Mouse (Mus musculus): ENCODE results near the gene Ankrd11. TPM values are rescaled to one million over a fixed set of nuclear protein-coding genes. Genes with fewer than 3 reads are reported as not detected.

Ankrd11 gene
- polyA plus RNA-seq, 1 experiment from 2014 or later: 55.5 TPM

DNA sequence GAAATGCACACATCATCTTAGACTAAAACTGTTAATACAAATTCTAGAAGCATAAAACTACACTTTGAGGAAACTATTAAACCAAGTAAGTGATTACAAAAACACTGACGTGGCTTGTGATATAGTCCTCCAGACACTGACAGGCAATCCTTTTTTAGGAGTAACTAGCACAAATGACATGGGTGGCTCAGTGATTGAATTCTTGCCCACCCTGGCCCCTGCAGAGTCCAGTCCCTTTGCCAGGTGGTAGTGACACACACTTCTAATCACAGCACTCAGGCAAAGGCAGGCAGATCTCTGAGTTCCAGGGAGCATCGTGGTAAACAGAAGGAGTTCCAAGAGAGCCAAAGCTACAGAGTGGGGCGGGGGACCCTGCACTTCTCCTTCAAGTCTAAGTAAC lies 36.7 kb downstream of the Ankrd11 start:
- ATAC-seq (ENCODE audit: low FRiP score, low TSS enrichment): no peak
- H3K27me3 ChIP-seq (ENCODE audit: control insufficient read depth, insufficient read depth, low read length): no peaks in the 10 kb centered on the region
- H3K36me3 ChIP-seq (ENCODE audit: control insufficient read depth, insufficient read depth, low read length): no peaks in the 10 kb centered on the region
- no peak overlapping the region for H3K4me2 ChIP-seq (replicated peaks; ENCODE audit: low read depth, low read length)
- peaks cover 29% of the 10 kb centered on the region for H3K4me1 ChIP-seq (ENCODE audit: control insufficient read depth, insufficient read depth, low read length)
- H3K27ac ChIP-seq (ENCODE audit: low read depth, low read length): no peak overlapping the region
- H3K4me3 ChIP-seq (ENCODE audit: low read length): no peak overlapping the region
- WGBS: 61% methylated on average over 3 of the region's 3 CpGs
- H3K9me3 ChIP-seq (ENCODE audit: control insufficient read depth, low read length): no peaks in the 10 kb centered on the region
- H3K9ac ChIP-seq (ENCODE audit: low read depth, low read length): no peak overlapping the region

DNA sequence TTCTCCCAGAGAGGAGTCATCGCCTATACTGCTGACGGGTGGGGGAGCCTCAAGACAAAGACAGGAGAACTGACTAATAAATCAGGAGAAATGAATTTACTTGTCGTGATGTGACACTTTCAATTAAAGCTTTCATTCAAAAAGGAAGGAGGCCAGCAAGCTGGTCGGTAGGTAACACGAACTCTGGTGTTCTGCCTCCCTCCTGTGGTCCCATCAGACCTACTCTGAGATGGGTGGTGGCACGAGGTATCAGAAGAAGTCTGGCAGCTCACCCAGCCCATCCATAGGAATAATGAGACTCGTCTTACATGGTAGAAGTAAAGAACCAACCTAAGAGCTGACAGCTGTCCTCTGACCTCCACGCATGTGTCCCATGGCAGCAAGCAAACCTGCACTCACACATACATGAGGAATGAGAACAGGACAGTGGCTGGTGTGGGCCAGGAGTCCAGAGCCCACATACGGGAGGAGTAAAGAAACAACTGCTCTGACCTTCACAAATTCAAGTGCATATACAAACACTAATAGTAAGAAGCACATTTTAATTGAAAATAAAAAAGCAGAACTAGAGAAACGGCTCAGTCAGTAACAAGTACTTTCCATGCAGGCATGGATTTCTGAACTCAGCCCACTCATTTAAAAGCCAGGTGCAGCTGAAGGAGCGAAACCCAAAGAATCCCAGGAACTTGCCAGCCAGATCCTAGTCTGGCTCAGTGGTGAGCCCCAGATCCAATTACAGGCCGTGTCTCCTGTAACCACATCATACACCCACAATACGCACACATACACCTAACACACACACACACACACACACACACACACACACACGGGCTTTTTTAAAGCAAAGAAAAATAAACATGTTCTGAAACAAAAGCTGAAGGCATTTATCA lies 37.8 kb downstream of the Ankrd11 start:
- H3K4me3 ChIP-seq (ENCODE audit: low read length): no peak overlapping the region
- ATAC-seq (ENCODE audit: low FRiP score, low TSS enrichment): peak; percentile 52; the same call in 1 of the 2 replicates
- no peak overlapping the region for H3K4me2 ChIP-seq (replicated peaks; ENCODE audit: low read depth, low read length)
- no peak overlapping the region for H3K9ac ChIP-seq (ENCODE audit: low read depth, low read length)
- no peaks in the 10 kb centered on the region for H3K36me3 ChIP-seq (ENCODE audit: control insufficient read depth, insufficient read depth, low read length)
- H3K27me3 ChIP-seq (ENCODE audit: control insufficient read depth, insufficient read depth, low read length): no peaks in the 10 kb centered on the region
- H3K9me3 ChIP-seq (ENCODE audit: control insufficient read depth, low read length): no peaks in the 10 kb centered on the region
- H3K27ac ChIP-seq (ENCODE audit: low read depth, low read length): no peak overlapping the region
- peaks cover 29% of the 10 kb centered on the region for H3K4me1 ChIP-seq (ENCODE audit: control insufficient read depth, insufficient read depth, low read length)
- WGBS: 43% methylated on average over 14 of the region's 14 CpGs

DNA sequence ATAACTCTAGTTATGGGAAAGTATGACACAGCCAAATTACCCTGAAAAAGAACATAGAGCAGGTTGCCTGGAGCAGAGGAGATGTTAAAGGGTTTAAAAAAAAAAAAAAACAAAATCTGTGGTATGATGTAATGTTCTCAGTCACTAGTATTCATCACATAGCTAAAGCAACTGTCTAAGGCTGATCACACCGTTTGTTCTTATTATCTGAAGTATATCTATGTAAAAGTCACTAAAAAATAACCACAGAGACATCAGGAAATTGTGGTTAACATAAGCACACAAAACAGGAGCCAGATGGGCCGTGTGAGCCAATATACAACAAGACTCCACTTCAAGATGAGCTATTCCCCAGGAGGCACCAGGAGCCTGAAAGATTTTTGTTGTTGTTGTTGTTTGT lies 41.8 kb downstream of the Ankrd11 start:
- 83% methylated on average over 2 of the region's 2 CpGs for WGBS
- no peak overlapping the region for H3K9ac ChIP-seq (ENCODE audit: low read depth, low read length)

DNA sequence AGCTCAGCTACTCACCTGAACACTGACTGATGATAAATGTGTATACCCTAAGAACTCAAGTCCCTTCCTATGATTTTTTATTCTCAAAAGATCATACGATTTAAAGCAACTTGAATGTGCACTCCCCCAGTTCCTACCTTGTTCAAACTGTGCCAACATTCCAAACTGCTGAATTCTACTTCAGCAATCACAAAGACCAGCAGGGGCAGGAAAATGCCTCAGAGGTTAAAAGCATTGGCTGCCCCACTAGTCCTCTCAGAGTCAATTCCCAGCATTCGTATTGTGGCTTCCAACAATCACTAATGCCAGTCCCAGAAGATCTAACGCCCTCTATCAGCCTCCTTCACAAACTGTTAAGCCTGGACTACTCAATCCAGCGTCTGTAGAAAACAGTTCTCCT lies 44.1 kb downstream of the Ankrd11 start:
- no peak overlapping the region for H3K9ac ChIP-seq (ENCODE audit: low read depth, low read length)
- H3K9me3 ChIP-seq (ENCODE audit: control insufficient read depth, low read length): no peaks in the 10 kb centered on the region
- no peak overlapping the region for H3K27ac ChIP-seq (ENCODE audit: low read depth, low read length)
- WGBS: 78% methylated on average over 4 of the region's 4 CpGs
- 0 out of 2 replicates have a peak, but pooled peaks cover 5% of the 10 kb centered on the region for H3K4me1 ChIP-seq (ENCODE audit: control insufficient read depth, insufficient read depth, low read length)
- H3K27me3 ChIP-seq (ENCODE audit: control insufficient read depth, insufficient read depth, low read length): no peaks in the 10 kb centered on the region
- H3K36me3 ChIP-seq (ENCODE audit: control insufficient read depth, insufficient read depth, low read length): no peaks in the 10 kb centered on the region
- H3K4me3 ChIP-seq (ENCODE audit: low read length): no peak overlapping the region
- no peak overlapping the region for H3K4me2 ChIP-seq (replicated peaks; ENCODE audit: low read depth, low read length)
- no peak for ATAC-seq (ENCODE audit: low FRiP score, low TSS enrichment)

More for the DNA sequence above, 41.8 kb downstream of the Ankrd11 start:
- no peak for ATAC-seq (ENCODE audit: low FRiP score, low TSS enrichment)
- Histone ChIP-seq H3K4me3 (ENCODE audit: low read length) (no peak overlapping the region), H3K4me1 (ENCODE audit: control insufficient read depth, insufficient read depth, low read length) (peaks cover 11% of the 10 kb centered on the region), H3K27me3 (ENCODE audit: control insufficient read depth, insufficient read depth, low read length) (no peaks in the 10 kb centered on the region), H3K4me2 (replicated peaks; ENCODE audit: low read depth, low read length) (no peak overlapping the region), H3K9me3 (ENCODE audit: control insufficient read depth, low read length) (no peaks in the 10 kb centered on the region), H3K27ac (ENCODE audit: low read depth, low read length) (no peak overlapping the region), H3K36me3 (ENCODE audit: control insufficient read depth, insufficient read depth, low read length) (no peaks in the 10 kb centered on the region)

DNA sequence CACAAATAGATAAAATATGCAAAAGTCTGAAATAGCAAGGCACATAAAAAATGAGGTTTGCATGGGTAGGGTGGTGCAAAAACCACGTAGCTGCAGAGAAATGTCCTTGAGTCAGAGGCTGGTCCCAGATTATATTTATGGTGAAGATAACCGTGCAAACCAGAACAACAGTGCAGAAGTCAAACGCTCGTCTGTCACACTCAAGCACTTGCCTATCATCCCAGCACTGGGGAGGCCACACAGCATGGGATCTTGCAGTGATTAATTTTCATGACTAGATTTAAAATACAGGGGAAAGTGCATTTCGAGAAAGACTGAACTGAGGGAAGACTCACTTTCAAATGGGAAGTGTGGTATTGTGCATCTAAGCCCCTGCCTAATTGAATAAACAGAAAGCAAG lies 48.3 kb downstream of the Ankrd11 start:
- Histone ChIP-seq H3K4me1 (ENCODE audit: control insufficient read depth, insufficient read depth, low read length) (peaks cover 18% of the 10 kb centered on the region), H3K9me3 (ENCODE audit: control insufficient read depth, low read length) (no peaks in the 10 kb centered on the region), H3K27me3 (ENCODE audit: control insufficient read depth, insufficient read depth, low read length) (no peaks in the 10 kb centered on the region), H3K4me3 (ENCODE audit: low read length) (no peak overlapping the region), H3K27ac (ENCODE audit: low read depth, low read length) (no peak overlapping the region), H3K4me2 (replicated peaks; ENCODE audit: low read depth, low read length) (no peak overlapping the region), H3K36me3 (ENCODE audit: control insufficient read depth, insufficient read depth, low read length) (no peaks in the 10 kb centered on the region), H3K9ac (ENCODE audit: low read depth, low read length) (no peak overlapping the region)
- no peak for ATAC-seq (ENCODE audit: low FRiP score, low TSS enrichment)
- 69% methylated on average over 5 of the region's 5 CpGs for WGBS

DNA sequence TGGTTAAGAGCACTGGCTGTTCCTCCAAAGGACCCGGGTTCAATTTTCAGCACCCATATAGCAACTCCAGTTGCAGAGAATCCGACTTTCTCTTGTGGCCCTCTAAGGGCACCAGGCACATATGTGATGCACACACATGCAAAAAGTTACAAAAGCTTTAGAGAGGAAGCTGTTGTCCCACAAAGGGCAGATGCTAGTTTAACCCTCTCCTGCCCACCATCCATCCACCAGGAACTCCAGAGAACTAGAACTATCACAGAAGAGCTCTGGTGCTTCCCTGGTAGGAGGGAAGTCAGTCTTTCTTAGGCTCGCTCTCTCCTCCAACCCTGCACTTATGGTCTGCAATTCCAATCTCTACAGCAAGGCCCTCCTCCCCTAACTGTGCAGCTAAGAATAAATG lies 49.0 kb downstream of the Ankrd11 start:
- WGBS: 81% methylated on average over 3 of the region's 3 CpGs
- H3K9ac ChIP-seq (ENCODE audit: low read depth, low read length): no peak overlapping the region
- H3K4me1 ChIP-seq (ENCODE audit: control insufficient read depth, insufficient read depth, low read length): peaks cover 19% of the 10 kb centered on the region
- H3K4me3 ChIP-seq (ENCODE audit: low read length): no peak overlapping the region
- no peaks in the 10 kb centered on the region for H3K9me3 ChIP-seq (ENCODE audit: control insufficient read depth, low read length)
- ATAC-seq (ENCODE audit: low FRiP score, low TSS enrichment): no peak
- H3K27me3 ChIP-seq (ENCODE audit: control insufficient read depth, insufficient read depth, low read length): no peaks in the 10 kb centered on the region
- H3K36me3 ChIP-seq (ENCODE audit: control insufficient read depth, insufficient read depth, low read length): no peaks in the 10 kb centered on the region
- no peak overlapping the region for H3K4me2 ChIP-seq (replicated peaks; ENCODE audit: low read depth, low read length)
- H3K27ac ChIP-seq (ENCODE audit: low read depth, low read length): no peak overlapping the region

DNA sequence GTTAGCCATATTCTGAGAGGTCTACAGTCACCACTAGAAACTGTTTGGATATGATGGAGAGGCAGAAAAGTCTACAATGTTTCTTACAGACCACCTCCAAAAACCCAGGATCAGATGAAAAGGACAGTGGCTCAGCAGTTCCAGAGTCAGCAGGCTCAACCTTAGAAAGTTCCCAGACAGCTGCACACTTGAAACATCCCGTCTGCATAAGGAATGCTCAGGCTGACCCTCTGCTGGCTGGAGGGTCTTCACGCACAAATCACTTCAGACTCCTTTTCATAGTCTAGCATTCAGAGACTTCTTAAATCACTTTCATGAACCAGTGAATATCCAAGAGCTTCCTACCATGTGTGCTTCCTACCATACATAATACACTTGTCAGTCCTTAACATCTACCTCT lies 49.8 kb downstream of the Ankrd11 start:
- Histone ChIP-seq H3K9ac (ENCODE audit: low read depth, low read length) (no peak overlapping the region), H3K4me1 (ENCODE audit: control insufficient read depth, insufficient read depth, low read length) (peaks cover 23% of the 10 kb centered on the region), H3K4me2 (replicated peaks; ENCODE audit: low read depth, low read length) (no peak overlapping the region), H3K9me3 (ENCODE audit: control insufficient read depth, low read length) (no peaks in the 10 kb centered on the region), H3K4me3 (ENCODE audit: low read length) (no peak overlapping the region), H3K27ac (ENCODE audit: low read depth, low read length) (no peak overlapping the region), H3K36me3 (ENCODE audit: control insufficient read depth, insufficient read depth, low read length) (no peaks in the 10 kb centered on the region), H3K27me3 (ENCODE audit: control insufficient read depth, insufficient read depth, low read length) (no peaks in the 10 kb centered on the region)
- WGBS: 23% methylated on average over 2 of the region's 2 CpGs
- ATAC-seq (ENCODE audit: low FRiP score, low TSS enrichment): no peak

DNA sequence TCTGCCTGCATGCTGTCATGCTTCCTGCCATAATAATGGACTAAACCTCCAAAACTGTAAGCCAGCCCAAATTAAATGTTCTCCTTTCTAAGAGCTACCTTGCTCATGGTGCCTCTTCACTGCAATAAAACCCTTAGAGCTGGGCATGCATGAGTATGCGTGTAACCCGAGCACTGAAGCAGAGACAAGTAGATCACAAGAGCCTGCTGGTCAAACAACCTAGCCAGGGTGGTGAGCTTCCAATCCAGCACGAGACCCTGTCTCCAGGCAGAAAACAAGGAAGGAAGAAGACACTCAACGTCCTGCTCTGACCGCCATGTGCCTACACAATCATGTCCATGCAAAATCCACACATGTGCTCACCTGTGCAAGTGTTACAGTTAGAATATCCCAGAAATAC lies 50.7 kb downstream of the Ankrd11 start:
- no peak for ATAC-seq (ENCODE audit: low FRiP score, low TSS enrichment)
- Histone ChIP-seq H3K4me1 (ENCODE audit: control insufficient read depth, insufficient read depth, low read length) (peaks cover 26% of the 10 kb centered on the region), H3K27ac (ENCODE audit: low read depth, low read length) (no peak overlapping the region), H3K9ac (ENCODE audit: low read depth, low read length) (no peak overlapping the region), H3K27me3 (ENCODE audit: control insufficient read depth, insufficient read depth, low read length) (no peaks in the 10 kb centered on the region), H3K4me3 (ENCODE audit: low read length) (no peak overlapping the region), H3K9me3 (ENCODE audit: control insufficient read depth, low read length) (no peaks in the 10 kb centered on the region), H3K4me2 (replicated peaks; ENCODE audit: low read depth, low read length) (no peak overlapping the region), H3K36me3 (ENCODE audit: control insufficient read depth, insufficient read depth, low read length) (no peaks in the 10 kb centered on the region)
- WGBS: 62% methylated on average over 5 of the region's 5 CpGs

DNA sequence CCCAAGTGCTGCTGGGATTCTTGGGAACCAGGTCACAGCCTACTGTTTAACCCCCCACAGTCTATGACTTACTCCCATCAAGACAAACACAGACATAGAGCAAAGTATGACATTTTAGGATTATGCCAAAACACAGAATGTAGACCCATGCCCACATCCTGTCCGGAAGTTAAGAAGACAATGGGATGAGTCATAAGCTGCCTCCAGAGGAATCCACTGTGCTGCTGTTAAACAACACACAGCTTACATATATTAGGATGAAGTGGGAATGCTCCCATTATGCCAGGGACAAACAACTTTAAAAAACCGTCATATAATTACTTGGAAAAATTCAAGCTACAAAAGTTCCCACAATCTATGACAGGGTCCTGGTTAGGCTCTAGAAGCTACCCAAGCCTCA lies 52.1 kb downstream of the Ankrd11 start:
- Histone ChIP-seq H3K4me2 (replicated peaks; ENCODE audit: low read depth, low read length) (no peak overlapping the region), H3K9ac (ENCODE audit: low read depth, low read length) (no peak overlapping the region), H3K4me3 (ENCODE audit: low read length) (no peak overlapping the region), H3K4me1 (ENCODE audit: control insufficient read depth, insufficient read depth, low read length) (peaks cover 31% of the 10 kb centered on the region), H3K36me3 (ENCODE audit: control insufficient read depth, insufficient read depth, low read length) (no peaks in the 10 kb centered on the region), H3K27ac (ENCODE audit: low read depth, low read length) (no peak overlapping the region), H3K9me3 (ENCODE audit: control insufficient read depth, low read length) (no peaks in the 10 kb centered on the region), H3K27me3 (ENCODE audit: control insufficient read depth, insufficient read depth, low read length) (no peaks in the 10 kb centered on the region)
- no peak for ATAC-seq (ENCODE audit: low FRiP score, low TSS enrichment)
- 85% methylated on average over 2 of the region's 2 CpGs for WGBS
